11 mouse cellular contexts compared by ENCODE assay signal in the genomic region with DNA sequence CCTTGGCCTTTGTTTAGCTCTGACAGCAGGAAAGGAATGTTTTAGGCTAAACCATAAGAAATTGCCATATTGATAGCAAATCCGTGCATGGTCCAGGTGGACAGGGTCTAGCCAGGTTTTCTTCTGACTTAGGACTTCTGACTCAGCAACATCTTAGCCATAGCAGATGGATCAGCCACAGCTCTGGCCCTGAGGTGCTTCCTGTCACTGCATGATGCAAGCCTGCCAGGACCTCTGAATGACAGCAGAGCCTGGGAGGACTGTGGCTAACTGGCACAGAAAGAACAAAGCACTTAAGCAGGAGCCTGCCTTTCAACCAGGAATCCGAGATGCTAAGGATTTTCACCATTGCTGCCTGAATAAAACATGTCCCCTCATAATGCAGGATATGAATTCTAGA.
DNase-seq lines count a peak whose midpoint lies in the region; ATAC-seq and TF ChIP-seq lines count a peak whose summit lies in the region.
"Had no signal": no experiment of that assay in that cellular context is flagged by ENCODE, and none has a peak within 500 bp of the region (broad histone marks: within the 10 kb centered on the region; RNA-seq: fewer than 3 reads in every experiment).

No protein-coding gene starts in this region.

- no peak overlapping the region for H3K9ac ChIP-seq in forebrain, embryonic 11.5 days (ENCODE audit: low read length)
- no peak overlapping the region for H3K9ac ChIP-seq in limb, embryonic 13.5 days
- H3K9ac ChIP-seq in intestine, embryonic 15.5 days = no peak overlapping the region
- no peak overlapping the region for H3K9ac ChIP-seq in kidney, embryonic 14.5 days (ENCODE audit: low read depth, low read length)

- DNase-seq in 416B (ENCODE audit: low read depth) = peak; percentile 26
- peak; percentile 78 to 93 for DNase-seq in cerebellum, adult 2 months
- no peak for DNase-seq in forebrain, embryonic 11.5 days (ENCODE audit: low spot score)
- DNase-seq in heart, adult 9 months (ENCODE audit: low spot score in 2 of 2) = no peak
- DNase-seq: gastrocnemius, postnatal 25 days; heart, postnatal 4 days; spleen, adult 18-20 months had no signal

- WGBS in cerebellum, adult 2 months = 12% methylated on average over 2 of the region's 2 CpGs
- 27% methylated on average over 2 of the region's 2 CpGs for WGBS in forebrain, embryonic 11.5 days
- WGBS in limb, embryonic 13.5 days = 44% methylated on average over 2 of the region's 2 CpGs
- 51% methylated on average over 2 of the region's 2 CpGs for WGBS in intestine, embryonic 15.5 days
- 60% methylated on average over 2 of the region's 2 CpGs for WGBS in kidney, embryonic 14.5 days

- no peak overlapping the region for H3K4me2 ChIP-seq in forebrain, embryonic 11.5 days (ENCODE audit: low read depth, low read length, severe bottlenecking)
- no peak overlapping the region for H3K4me2 ChIP-seq in limb, embryonic 13.5 days (replicated peaks)
- no peak overlapping the region for H3K4me2 ChIP-seq in intestine, embryonic 15.5 days (replicated peaks)
- H3K4me2 ChIP-seq in kidney, embryonic 14.5 days (replicated peaks; ENCODE audit: low read depth, low read length) = no peak overlapping the region

- H3K4me1 ChIP-seq in cerebellum, adult 2 months (ENCODE audit: control insufficient read depth, insufficient read depth, low read length) = peaks cover 7% of the 10 kb centered on the region; the same call in 1 of the 2 replicates
- H3K4me1 ChIP-seq in forebrain, embryonic 11.5 days (replicated peaks; ENCODE audit: control insufficient read depth, insufficient read depth, low read length) = peaks cover 3% of the 10 kb centered on the region; the same call in 1 of the 2 replicates
- H3K4me1 ChIP-seq in limb, embryonic 13.5 days = peaks cover 4% of the 10 kb centered on the region; the same call in 1 of the 2 replicates
- no peaks in the 10 kb centered on the region for H3K4me1 ChIP-seq in intestine, embryonic 15.5 days (replicated peaks)
- no peaks in the 10 kb centered on the region for H3K4me1 ChIP-seq in kidney, embryonic 14.5 days (ENCODE audit: control insufficient read depth, insufficient read depth, low read length)

- TF ChIP-seq POLR2A in cerebellum, adult 2 months (IDR thresholded peaks at IDR 0.05; ENCODE audit: borderline replicate concordance, insufficient read depth, low read length) = no peak

- ATAC-seq in forebrain, embryonic 11.5 days (replicated peaks; ENCODE audit: low FRiP score) = peak; percentile 61; the same call in 1 of the 2 replicates
- ATAC-seq in limb, embryonic 13.5 days (ENCODE audit: low FRiP score, low read depth) = peak; percentile 28; the same call in 1 of the 2 replicates
- ATAC-seq in intestine, embryonic 15.5 days = no peak
- ATAC-seq in kidney, embryonic 14.5 days (ENCODE audit: low FRiP score, low TSS enrichment) = no peak
- no peak for ATAC-seq in erythroblast, adult 5-6 weeks (replicated peaks; ENCODE audit: low FRiP score, poor library complexity, severe bottlenecking)

- H3K9me3 ChIP-seq in forebrain, embryonic 11.5 days (ENCODE audit: control insufficient read depth, low read length) = no peaks in the 10 kb centered on the region
- H3K9me3 ChIP-seq in limb, embryonic 13.5 days = no peaks in the 10 kb centered on the region
- H3K9me3 ChIP-seq in intestine, embryonic 15.5 days = no peaks in the 10 kb centered on the region
- no peaks in the 10 kb centered on the region for H3K9me3 ChIP-seq in kidney, embryonic 14.5 days (ENCODE audit: control insufficient read depth, low read length)

- no peak for TF ChIP-seq CTCF in cerebellum, adult 2 months (IDR thresholded peaks at IDR 0.05; ENCODE audit: borderline replicate concordance, insufficient read depth, low read depth, low read length)

- no peaks in the 10 kb centered on the region for H3K36me3 ChIP-seq in forebrain, embryonic 11.5 days (ENCODE audit: control insufficient read depth, insufficient read depth, low read length)
- H3K36me3 ChIP-seq in limb, embryonic 13.5 days = no peaks in the 10 kb centered on the region
- no peaks in the 10 kb centered on the region for H3K36me3 ChIP-seq in intestine, embryonic 15.5 days
- no peaks in the 10 kb centered on the region for H3K36me3 ChIP-seq in kidney, embryonic 14.5 days (ENCODE audit: control insufficient read depth, insufficient read depth, low read length)

- H3K4me3 ChIP-seq in cerebellum, adult 2 months (replicated peaks; ENCODE audit: insufficient read depth, low read depth, low read length) = no peak overlapping the region
- no peak overlapping the region for H3K4me3 ChIP-seq in forebrain, embryonic 11.5 days (ENCODE audit: low read depth, low read length)
- H3K4me3 ChIP-seq in limb, embryonic 13.5 days = no peak overlapping the region
- no peak overlapping the region for H3K4me3 ChIP-seq in intestine, embryonic 15.5 days (replicated peaks)
- H3K4me3 ChIP-seq in kidney, embryonic 14.5 days (ENCODE audit: low read length) = no peak overlapping the region

- no peaks in the 10 kb centered on the region for H3K27me3 ChIP-seq in cerebellum, adult 2 months (ENCODE audit: control insufficient read depth, insufficient read depth, low read length)
- H3K27me3 ChIP-seq in forebrain, embryonic 11.5 days (ENCODE audit: control insufficient read depth, insufficient read depth, low read length) = no peaks in the 10 kb centered on the region
- no peaks in the 10 kb centered on the region for H3K27me3 ChIP-seq in limb, embryonic 13.5 days
- H3K27me3 ChIP-seq in intestine, embryonic 15.5 days (replicated peaks) = no peaks in the 10 kb centered on the region
- H3K27me3 ChIP-seq in kidney, embryonic 14.5 days (ENCODE audit: control insufficient read depth, insufficient read depth, low read length) = no peaks in the 10 kb centered on the region

- no peak overlapping the region for H3K27ac ChIP-seq in cerebellum, adult 2 months (ENCODE audit: insufficient read depth, low read length)
- H3K27ac ChIP-seq in forebrain, embryonic 11.5 days (ENCODE audit: low read depth, low read length) = no peak overlapping the region
- no peak overlapping the region for H3K27ac ChIP-seq in limb, embryonic 13.5 days
- H3K27ac ChIP-seq in intestine, embryonic 15.5 days = no peak overlapping the region
- H3K27ac ChIP-seq in kidney, embryonic 14.5 days (ENCODE audit: low read depth, low read length) = no peak overlapping the region

Comparison
In these comparisons a context has a peak if more than half of its experiments do, and no peak if none do; other contexts are left out.
1. DNase-seq: peak in 416B (single experiment) and cerebellum, adult 2 months (2 of 2); none in forebrain, embryonic 11.5 days (single experiment) and heart, adult 9 months (0 of 2).
2. ATAC-seq: peak in forebrain, embryonic 11.5 days (single experiment) and limb, embryonic 13.5 days (single experiment); none in intestine, embryonic 15.5 days (single experiment), kidney, embryonic 14.5 days (single experiment) and erythroblast, adult 5-6 weeks (single experiment).